Mouse (Mus musculus): ENCODE data around the gene Cbx6.

GRCm38 (mm10) chr15:79825146-79825825 lies 9.2 kb downstream of the Cbx6 start:
- TF ChIP-seq CTCF (IDR thresholded peaks at IDR 0.05; ENCODE audit: insufficient read depth, low read depth, low read length) (peak; percentile 36; the same call in 1 of the 2 replicates), POLR2A (IDR thresholded peaks at IDR 0.05; ENCODE audit: insufficient read depth, low read depth, low read length) (no peak)
